Mouse (Mus musculus) megakaryocyte, embryonic 14.5 days (primary cell): ENCODE data around the gene Btbd16.

Experiments
- FLI1 ChIP-seq: IDR thresholded peaks from 2 replicates; pipeline ENCODE4 v1.6.1; 2012; ENCODE audit warnings: low read length, inconsistent platforms, mixed read lengths
- GATA1 ChIP-seq: IDR thresholded peaks from 3 replicates; pipeline ENCODE4 v1.6.1; 2012; ENCODE audit warnings: mixed read lengths, low read length, inconsistent platforms, borderline replicate concordance

DNA sequence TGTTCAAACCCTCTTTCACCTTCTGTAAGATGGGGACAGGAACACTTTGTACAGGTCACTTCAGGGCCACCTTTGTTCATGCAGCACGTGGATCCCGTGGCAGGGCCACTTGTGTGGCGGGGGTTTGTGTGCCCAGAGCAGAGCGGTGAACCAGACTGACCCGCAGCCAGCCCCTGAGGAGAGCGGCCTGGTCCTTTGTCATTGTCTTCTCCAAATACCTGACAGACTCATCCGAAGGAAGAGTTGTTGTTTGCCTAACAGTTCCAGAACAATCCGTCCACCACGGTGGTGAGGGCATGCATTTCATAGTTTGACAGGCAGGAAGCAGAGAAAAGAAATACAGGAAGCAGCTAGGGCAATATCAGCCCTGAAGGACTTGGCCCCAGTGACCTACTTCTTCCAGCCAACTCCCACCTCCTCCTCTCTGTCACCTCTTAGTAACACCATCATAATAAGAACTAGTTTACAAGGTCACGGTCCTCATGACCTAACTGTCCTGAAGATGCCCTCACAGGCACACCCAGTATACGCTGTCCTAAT lies 16.5 kb upstream of the Btbd16 start:
- TF ChIP-seq FLI1 = no peak
- TF ChIP-seq GATA1 = no peak
